Mouse (Mus musculus) ES-E14 (cell line): ENCODE results near the gene Zfyve27.

Source experiments
- HCFC1 ChIP-seq: IDR thresholded peaks from 2 replicates; pipeline ENCODE4 v1.6.1; 2012; ENCODE audit warnings: low read length, inconsistent platforms, borderline replicate concordance; ENCODE audit not compliant: insufficient read depth
- MAFK ChIP-seq: IDR thresholded peaks from 2 replicates; pipeline ENCODE4 v1.6.1; 2014; ENCODE audit warnings: mild to moderate bottlenecking, low read depth, low read length, inconsistent platforms; ENCODE audit not compliant: insufficient read depth
- ZC3H11A ChIP-seq: IDR thresholded peaks from 2 replicates; pipeline ENCODE4 v1.6.1; 2012; ENCODE audit warnings: low read depth, mild to moderate bottlenecking, inconsistent platforms, low read length, borderline replicate concordance

- TF ChIP-seq HCFC1 (no peak), ZC3H11A (no peak), MAFK (no peak)
Observed at GRCm38 (mm10) chr19:42202467-42202866, 38.7 kb downstream of the Zfyve27 start.
